Mouse (Mus musculus) layer of hippocampus, postnatal 36 days (tissue): ENCODE measurements around the gene Mex3d. TPM values are rescaled to one million over a fixed set of nuclear protein-coding genes. Genes with fewer than 3 reads are reported as not detected.

Experiments
- DNase-seq, 2 experiments: peaks; one replicate each; pipeline ENCODE4 v3.0.0; 2022
- total RNA-seq, 2 experiments: library from RNA; stranded (reverse); gene quantifications; 2 replicates each; pipeline ENCODE4 v1.2.3; 2021

Mex3d gene
- total RNA-seq, 2 experiments from 2014 or later: 18.2 to 18.4 TPM

GRCm38 (mm10) chr10:80412656-80413541 lies 25.4 kb upstream of the Mex3d start:
- peak; percentile 76 to 83 for DNase-seq

GRCm38 (mm10) chr10:80407924-80408323 lies 20.5 kb upstream of the Mex3d start:
- no peak for DNase-seq

DNA sequence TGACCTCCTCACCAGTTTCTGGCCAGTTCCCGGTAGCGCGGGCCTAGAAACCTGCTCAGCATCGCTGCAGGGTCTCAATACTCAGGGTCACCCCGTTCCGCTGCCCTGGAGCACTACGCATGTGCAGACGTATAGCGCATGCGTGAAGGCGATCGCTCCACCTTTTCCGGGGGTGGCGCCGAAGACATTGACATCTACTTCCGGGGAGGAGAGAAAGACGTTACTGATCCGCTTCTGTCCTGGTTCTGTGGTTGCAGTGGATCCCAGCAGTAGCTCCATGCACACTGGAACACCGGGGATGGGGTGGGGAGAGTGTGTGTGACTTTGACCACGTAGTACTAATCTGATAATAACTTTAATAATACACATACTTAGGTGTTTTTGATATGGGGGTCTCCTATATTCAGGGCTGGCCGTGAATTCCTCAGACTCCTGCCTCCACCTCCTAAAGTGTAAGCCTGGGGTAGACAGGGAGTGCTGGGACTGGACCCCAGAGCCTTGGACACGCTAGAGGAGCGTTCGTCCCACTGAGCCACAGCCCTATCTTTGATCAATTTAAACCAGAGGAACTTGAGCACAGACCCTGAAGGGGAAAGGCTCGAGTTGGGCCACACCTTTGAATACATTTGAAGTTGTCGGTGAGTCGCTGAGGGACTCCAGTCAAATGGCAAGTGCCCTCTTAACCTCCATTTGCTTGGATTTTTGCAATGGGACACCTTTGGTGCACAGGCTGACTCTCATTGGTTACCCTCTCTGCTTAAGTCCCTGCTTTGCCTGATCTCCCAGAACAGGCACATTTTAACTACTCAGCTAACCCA lies 19.4 kb upstream of the Mex3d start, which contains the start of gene Uqcr11:
Uqcr11 (minus strand) TSS at position 147 of the 818 bp plus-strand sequence.
- peak; percentile 90 to 93 for DNase-seq

- DNase-seq: no peak
These were observed 18.2 kb upstream of the Mex3d start for GRCm38 (mm10) chr10:80405481-80406173.

GRCm38 (mm10) chr10:80403044-80403692 lies 15.7 kb upstream of the Mex3d start:
- no peak for DNase-seq

- DNase-seq: no peak
These were observed 13.3 kb upstream of the Mex3d start for GRCm38 (mm10) chr10:80400704-80401161.

DNA sequence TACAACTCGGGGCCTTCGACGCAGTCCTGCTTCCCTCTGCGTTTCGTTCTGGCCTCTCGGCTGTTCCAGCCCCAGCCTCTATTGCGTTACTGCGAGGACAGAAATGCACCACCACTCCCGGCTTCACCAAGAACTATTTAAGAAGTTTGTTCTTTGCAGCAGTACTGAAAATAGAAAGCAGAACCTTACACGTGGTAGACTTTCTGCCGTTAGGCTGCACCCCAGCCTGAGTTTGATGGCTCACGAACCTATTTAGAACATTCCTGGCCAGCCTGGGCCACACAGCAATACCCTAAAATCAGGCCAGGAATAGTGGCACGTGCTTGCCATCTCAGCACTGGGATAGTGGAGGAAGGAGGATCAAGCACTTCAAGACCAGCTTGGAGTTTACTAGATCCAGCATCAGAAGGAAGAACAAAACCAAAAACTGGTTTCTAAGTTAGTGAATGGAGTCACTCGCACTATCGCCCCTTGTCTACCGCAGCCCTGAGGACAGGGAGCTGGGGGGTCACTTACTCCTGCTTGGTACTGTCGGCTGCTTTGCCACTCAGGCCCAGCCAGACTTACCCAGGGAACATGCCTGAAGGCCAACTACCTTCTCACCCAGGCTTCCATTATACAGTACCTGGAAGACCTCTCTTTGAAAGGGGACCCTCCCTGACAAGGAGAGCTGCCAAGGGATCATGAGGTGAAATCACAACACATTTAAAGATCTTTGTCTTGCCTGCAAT lies 12.7 kb upstream of the Mex3d start:
- no peak for DNase-seq

- DNase-seq: peak; percentile 100
These were observed 11.9 kb upstream of the Mex3d start, which contains the start of gene Mbd3 for GRCm38 (mm10) chr10:80399191-80399972. Gene Mbd3, minus strand, starts transcription at chr10:80399550.

DNA sequence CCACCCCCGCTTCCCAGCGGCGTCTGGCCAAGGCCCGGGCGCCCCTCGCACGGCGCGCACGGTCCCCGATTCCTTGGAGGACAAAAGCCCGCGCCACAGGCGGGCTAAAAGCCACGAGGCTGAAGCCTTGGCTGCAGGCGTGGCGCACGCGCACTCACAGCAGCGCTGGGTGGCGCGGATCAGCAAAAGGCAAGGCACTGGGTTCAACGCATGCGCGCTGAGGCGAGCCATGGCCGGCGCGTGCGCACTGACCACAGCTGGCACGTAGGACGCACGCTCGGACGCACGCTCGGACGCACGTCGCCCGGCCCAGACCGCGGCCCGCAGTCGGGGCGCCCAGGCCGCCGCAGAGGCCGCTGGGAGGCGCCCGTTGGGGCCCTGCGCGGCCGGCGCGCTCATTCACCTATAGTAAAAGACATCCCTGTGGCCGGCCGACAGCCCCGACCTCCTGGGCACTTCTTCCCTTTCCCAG lies 11.3 kb upstream of the Mex3d start:
- DNase-seq: peak; percentile 97 to 98

DNA sequence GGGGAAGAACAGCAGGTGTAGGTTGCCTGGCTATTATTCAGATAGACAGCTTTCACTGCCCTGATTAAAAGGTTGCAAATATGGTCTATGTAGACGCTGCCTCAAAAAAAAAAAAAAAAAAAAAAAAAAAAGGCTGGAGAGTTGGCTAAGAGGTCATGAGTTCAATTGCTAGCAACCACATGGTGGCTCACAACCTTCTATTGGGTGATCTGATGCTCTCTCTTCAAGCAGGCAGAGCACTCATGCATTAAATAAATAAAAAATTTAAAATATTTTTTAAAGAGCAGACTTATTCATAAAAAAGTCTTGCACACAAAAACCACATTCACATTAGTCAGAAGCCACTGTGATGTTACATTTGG lies 10.7 kb upstream of the Mex3d start:
- DNase-seq: no peak

- DNase-seq: no peak
These were observed 10.2 kb upstream of the Mex3d start for GRCm38 (mm10) chr10:80397524-80398173.

DNA sequence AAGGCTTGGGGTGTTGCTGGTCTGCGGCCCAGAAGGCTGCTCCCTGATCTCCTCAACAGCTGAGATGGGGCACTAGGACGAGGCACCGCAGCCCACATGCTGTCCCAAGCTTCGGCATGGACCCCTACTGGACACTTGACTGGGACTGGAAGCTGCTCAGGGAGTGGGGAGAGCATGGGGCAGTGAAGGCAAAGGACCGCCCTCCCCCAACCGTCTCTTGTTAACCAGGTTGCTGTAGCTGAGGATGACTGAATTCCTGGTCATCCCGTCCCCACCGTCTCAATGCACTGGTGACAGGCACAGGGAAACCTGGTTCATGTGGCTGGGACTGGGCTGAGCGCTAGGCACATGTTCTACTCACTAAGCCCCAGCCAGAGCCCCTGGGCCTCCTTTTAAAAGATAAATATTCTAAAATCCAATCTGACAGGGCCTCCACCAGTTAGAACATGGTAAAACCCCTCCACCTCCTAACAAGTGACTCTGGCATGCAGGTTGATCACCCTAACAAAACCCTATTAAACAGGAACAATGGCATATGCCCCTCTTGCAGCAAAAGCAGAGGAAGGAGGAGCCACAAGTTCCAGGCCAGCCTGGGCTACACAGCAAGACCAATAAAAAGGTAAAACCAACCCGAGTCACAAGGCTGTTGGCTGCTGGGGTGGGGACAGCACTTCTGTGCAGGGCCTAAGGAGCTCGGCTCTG lies 9.5 kb upstream of the Mex3d start:
- no peak for DNase-seq

DNA sequence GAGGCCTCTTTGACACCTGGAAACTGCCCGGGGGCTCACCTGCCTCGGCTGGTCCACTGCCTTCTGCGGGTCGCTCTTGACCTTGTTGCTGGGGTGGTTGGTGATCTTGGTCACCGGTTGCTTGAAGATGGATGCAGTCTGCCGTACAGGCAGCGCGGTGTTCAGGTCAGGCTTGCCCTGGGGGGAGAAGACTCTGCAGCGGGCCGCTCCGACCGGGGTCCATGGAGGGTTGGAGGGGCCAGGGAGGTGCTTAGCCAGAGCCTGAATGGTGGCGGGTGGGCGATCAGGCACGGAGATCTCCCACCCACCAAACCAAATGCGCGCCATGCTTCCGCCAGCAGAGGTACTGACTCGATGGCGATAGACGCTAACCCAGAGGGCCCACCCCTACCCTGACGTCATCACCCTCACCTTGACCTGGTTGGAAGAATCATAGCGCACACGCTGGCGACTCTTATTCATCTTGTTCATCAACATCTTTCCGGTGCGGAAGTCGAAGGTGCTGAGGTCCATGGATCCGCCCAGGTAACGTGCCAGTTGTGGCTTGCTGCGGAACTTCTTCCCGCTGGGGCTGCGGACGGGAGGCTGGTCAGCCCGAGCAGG lies 7.7 kb upstream of the Mex3d start:
- DNase-seq: no peak

DNA sequence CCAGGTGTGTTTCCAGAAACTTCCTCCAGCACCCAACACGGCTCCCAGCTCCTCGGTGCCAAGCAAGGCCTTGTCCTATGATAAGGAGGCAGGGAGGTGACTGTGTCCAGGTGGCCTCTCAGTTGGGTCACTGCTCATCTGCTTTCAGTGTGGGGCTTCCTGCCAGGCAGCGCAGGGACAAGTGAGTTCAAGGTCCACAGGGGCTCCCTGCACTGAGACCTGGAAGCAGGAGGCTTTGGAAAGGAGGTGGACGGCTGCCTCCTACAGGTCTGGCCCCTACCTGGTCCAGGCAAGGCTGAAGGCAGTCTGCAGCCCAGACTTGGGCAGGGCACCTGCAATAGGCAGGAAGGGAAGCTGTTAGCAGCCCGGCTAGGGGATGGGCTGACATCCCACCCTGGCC lies 5.2 kb upstream of the Mex3d start:
- no peak for DNase-seq

- no peak for DNase-seq
These were observed 3.2 kb upstream of the Mex3d start for GRCm38 (mm10) chr10:80390697-80391096.

DNA sequence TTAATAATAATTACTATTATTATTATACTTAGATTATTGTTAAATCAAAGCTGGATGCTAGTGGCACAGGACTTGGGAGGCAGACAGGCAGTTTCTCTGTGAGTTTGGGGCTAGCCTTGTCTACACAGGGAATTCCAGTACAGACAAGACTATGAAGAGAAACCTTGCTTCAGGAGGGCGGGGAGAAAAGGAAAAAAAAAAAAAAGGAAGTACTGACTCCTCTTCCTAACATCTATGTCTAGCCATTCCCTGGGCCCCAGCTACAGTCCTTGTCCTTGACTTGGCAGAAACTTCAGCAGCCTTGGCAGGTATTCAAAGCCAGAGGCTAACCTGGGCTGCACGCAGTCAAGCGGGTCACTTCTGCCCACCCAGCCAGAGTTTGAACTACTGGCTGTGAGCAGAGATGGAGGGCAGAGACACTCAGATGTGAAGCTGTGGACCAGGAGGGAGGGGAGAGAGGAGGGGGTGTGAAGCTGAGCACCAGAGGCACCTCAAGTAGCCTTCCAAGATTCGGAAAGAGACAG lies 1.8 kb upstream of the Mex3d start:
- no peak for DNase-seq

DNA sequence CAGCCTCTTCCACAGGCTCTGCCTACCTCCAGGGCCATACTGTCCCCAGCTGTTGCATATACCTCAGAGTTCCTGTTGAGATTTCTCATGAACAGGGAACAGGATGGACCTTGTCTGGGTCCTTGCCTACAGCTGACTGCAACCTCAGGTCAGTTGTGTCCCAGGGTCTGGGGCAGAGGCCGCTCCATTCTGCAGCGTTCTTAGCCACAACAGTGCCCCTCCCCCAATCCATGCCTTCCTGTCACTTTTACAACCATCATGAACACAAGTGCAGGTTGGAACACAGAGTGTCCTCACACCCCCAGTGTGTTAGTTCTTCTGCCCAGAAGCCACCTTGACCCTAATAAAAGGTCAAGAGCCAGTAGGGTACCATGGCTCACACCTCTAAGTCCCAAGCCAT lies 1.3 kb upstream of the Mex3d start:
- no peak for DNase-seq

- no peak for DNase-seq
These were observed 556 bp downstream of the Mex3d start for GRCm38 (mm10) chr10:80386735-80387471.
